10 mouse cellular contexts compared by ENCODE assay signal in genomic region chr9:94408635-94409323, GRCm38 (mm10).
DNase-seq lines count a peak whose midpoint lies in the region; ATAC-seq lines count a peak whose summit lies in the region.
"Had no signal": no experiment of that assay in that cellular context is flagged by ENCODE, and none has a peak within 500 bp of the region (broad histone marks: within the 10 kb centered on the region; RNA-seq: fewer than 3 reads in every experiment).

No protein-coding gene starts in this region.

- no peak overlapping the region for H3K4me2 ChIP-seq in limb, embryonic 12.5 days
- H3K4me2 ChIP-seq in midbrain, embryonic 13.5 days (replicated peaks) = no peak overlapping the region
- H3K4me2 ChIP-seq in hindbrain, embryonic 16.5 days (ENCODE audit: low read length) = no peak overlapping the region
- H3K4me2 ChIP-seq: heart, embryonic 12.5 days had no signal

- H3K27ac ChIP-seq in limb, embryonic 12.5 days = no peak overlapping the region
- no peak overlapping the region for H3K27ac ChIP-seq in limb, embryonic 10.5 days
- 0 out of 2 replicates have a peak overlapping the region, but pooled peaks have one; percentile 10 for H3K27ac ChIP-seq in midbrain, embryonic 13.5 days
- H3K27ac ChIP-seq in hindbrain, embryonic 16.5 days (ENCODE audit: low read depth, low read length) = no peak overlapping the region
- H3K27ac ChIP-seq: layer of hippocampus, adult 2 months had no signal

- no peaks in the 10 kb centered on the region for H3K9me3 ChIP-seq in limb, embryonic 12.5 days
- H3K9me3 ChIP-seq in limb, embryonic 10.5 days (replicated peaks) = no peaks in the 10 kb centered on the region
- no peaks in the 10 kb centered on the region for H3K9me3 ChIP-seq in midbrain, embryonic 13.5 days
- no peaks in the 10 kb centered on the region for H3K9me3 ChIP-seq in hindbrain, embryonic 16.5 days (ENCODE audit: control insufficient read depth, low read length)
- H3K9me3 ChIP-seq: heart, embryonic 12.5 days had no signal

- no peak overlapping the region for H3K9ac ChIP-seq in limb, embryonic 12.5 days (replicated peaks)
- H3K9ac ChIP-seq in midbrain, embryonic 13.5 days (replicated peaks) = no peak overlapping the region
- H3K9ac ChIP-seq in hindbrain, embryonic 16.5 days (ENCODE audit: low read depth, low read length) = no peak overlapping the region
- H3K9ac ChIP-seq: heart, embryonic 12.5 days had no signal

- DNase-seq in limb, embryonic 10.5 days (ENCODE audit: low spot score) = no peak
- DNase-seq in embryo, embryonic 11 days = peak; percentile 27
- DNase-seq in kidney, postnatal 14 days = peak; percentile 60
- DNase-seq in right cerebral cortex, postnatal 10 days (ENCODE audit: low spot score in 2 of 2) = no peak
- DNase-seq in thymus, postnatal 25 days = no peak

- WGBS in limb, embryonic 12.5 days = 40% methylated on average over 7 of the region's 7 CpGs
- 39% methylated on average over 7 of the region's 7 CpGs for WGBS in limb, embryonic 10.5 days
- WGBS in midbrain, embryonic 13.5 days = 63% methylated on average over 7 of the region's 7 CpGs
- WGBS in hindbrain, embryonic 16.5 days = 50% methylated on average over 7 of the region's 7 CpGs

- H3K4me1 ChIP-seq in limb, embryonic 12.5 days (replicated peaks) = peaks cover 6% of the 10 kb centered on the region; the same call in 1 of the 2 replicates
- peaks cover 4% of the 10 kb centered on the region for H3K4me1 ChIP-seq in limb, embryonic 10.5 days
- peaks cover 11% of the 10 kb centered on the region for H3K4me1 ChIP-seq in midbrain, embryonic 13.5 days (replicated peaks)
- no peaks in the 10 kb centered on the region; the same call in 1 of the 2 replicates for H3K4me1 ChIP-seq in hindbrain, embryonic 16.5 days (ENCODE audit: control insufficient read depth, insufficient read depth, low read depth, low read length)

- H3K4me3 ChIP-seq in limb, embryonic 12.5 days (replicated peaks) = no peak overlapping the region
- no peak overlapping the region for H3K4me3 ChIP-seq in limb, embryonic 10.5 days
- H3K4me3 ChIP-seq in midbrain, embryonic 13.5 days (replicated peaks) = no peak overlapping the region
- no peak overlapping the region for H3K4me3 ChIP-seq in hindbrain, embryonic 16.5 days (ENCODE audit: low read length)
- H3K4me3 ChIP-seq: heart, embryonic 12.5 days; layer of hippocampus, adult 2 months had no signal

- no peaks in the 10 kb centered on the region for H3K27me3 ChIP-seq in limb, embryonic 12.5 days
- no peaks in the 10 kb centered on the region for H3K27me3 ChIP-seq in limb, embryonic 10.5 days (ENCODE audit: low read depth, poor library complexity, severe bottlenecking)
- H3K27me3 ChIP-seq in midbrain, embryonic 13.5 days = no peaks in the 10 kb centered on the region
- H3K27me3 ChIP-seq in hindbrain, embryonic 16.5 days (replicated peaks; ENCODE audit: control insufficient read depth, insufficient read depth, low read length) = no peaks in the 10 kb centered on the region
- H3K27me3 ChIP-seq: heart, embryonic 12.5 days had no signal

- no peaks in the 10 kb centered on the region for H3K36me3 ChIP-seq in limb, embryonic 12.5 days
- no peaks in the 10 kb centered on the region for H3K36me3 ChIP-seq in limb, embryonic 10.5 days
- no peaks in the 10 kb centered on the region for H3K36me3 ChIP-seq in midbrain, embryonic 13.5 days
- no peaks in the 10 kb centered on the region for H3K36me3 ChIP-seq in hindbrain, embryonic 16.5 days (ENCODE audit: control insufficient read depth, insufficient read depth, low read length)
- H3K36me3 ChIP-seq: heart, embryonic 12.5 days had no signal

- peak; percentile 42; the same call in 1 of the 2 replicates for ATAC-seq in limb, embryonic 12.5 days (ENCODE audit: insufficient number of reproducible peaks, insufficient read depth, low FRiP score, low TSS enrichment, low read depth)
- ATAC-seq in midbrain, embryonic 13.5 days = 0 out of 2 replicates have a peak, but pooled peaks have one; percentile 19
- ATAC-seq in hindbrain, embryonic 16.5 days = no peak

Comparison
In these comparisons a context has a peak if more than half of its experiments do, and no peak if none do; other contexts are left out.
1. DNase-seq: peak in embryo, embryonic 11 days (single experiment) and kidney, postnatal 14 days (single experiment); none in limb, embryonic 10.5 days (single experiment), right cerebral cortex, postnatal 10 days (0 of 2) and thymus, postnatal 25 days (single experiment).